Mouse (Mus musculus): Measurements from ENCODE around the gene Pum1. TPM values are rescaled to one million over a fixed set of nuclear protein-coding genes. Genes with fewer than 3 reads are reported as not detected.
"Not testable (repeated sequence)": the region's sequence is repeated elsewhere in the genome, so short reads cannot be mapped to it uniquely, and the experiment has no call there.

Pum1 gene
- polyA plus RNA-seq (2015; fragmentation: Nextera tagmentation; extraction: Ambion mirVana), result 86.3 and 100 TPM in 2 replicates

DNA sequence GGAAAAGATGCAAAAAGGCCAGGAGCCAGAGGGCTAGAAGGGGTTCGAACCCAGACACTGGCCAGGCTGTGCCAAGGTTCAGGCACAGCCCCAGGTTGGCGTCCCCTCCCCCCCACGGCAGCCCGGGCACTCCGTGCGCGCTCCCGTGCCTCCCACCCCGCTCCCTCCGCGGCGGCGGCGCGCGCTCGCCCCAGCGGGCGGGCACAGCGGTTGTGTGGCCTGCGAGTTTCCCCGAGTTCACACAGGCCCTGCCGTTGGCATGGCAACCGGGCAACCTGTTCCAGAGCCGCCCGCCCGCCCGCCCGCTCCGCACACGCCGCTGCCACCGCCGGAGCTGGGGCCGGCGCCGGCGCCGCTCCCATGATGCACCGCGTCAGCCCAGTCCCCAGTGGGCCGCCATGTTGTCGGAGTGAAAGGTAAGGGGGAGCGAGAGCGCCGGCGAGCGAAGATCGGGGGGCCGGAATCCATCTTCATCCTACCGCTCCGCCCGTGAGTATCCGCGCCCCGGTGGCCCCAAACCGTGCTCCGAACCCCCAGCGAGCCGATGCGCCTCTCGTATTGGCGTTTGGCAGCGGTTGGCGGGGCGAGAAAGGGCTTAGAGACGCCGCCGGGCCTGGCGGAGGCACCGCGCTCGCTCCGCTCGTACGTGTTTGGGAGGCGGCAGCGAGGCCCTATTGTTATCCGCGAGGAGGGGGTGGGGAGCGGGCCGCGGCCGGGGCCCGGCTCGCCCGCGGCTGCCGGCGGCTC lies at the start of gene Pum1:
Gene Pum1 (plus strand): TSS at position 343 of the 747 bp plus-strand sequence.
- H3K36me3 ChIP-seq, result no peaks in the 10 kb centered on the region
- H3K4me1 ChIP-seq (replicated peaks), result peaks cover 39% of the 10 kb centered on the region
- H3K9me3 ChIP-seq, result no peaks in the 10 kb centered on the region
- H3K4me3 ChIP-seq, result peak within 1 kb of the TSS; percentile 97
- H3K27me3 ChIP-seq, result no peaks in the 10 kb centered on the region
- peak within 1 kb of the TSS; percentile 98 for H3K27ac ChIP-seq (replicated peaks)
- H3K4me2 ChIP-seq, result peak within 1 kb of the TSS; percentile 87
- peak within 1 kb of the TSS; percentile 98 for H3K9ac ChIP-seq
- WGBS, result under 1% methylated on average over 88 of the region's 90 CpGs
- ATAC-seq (ENCODE audit: low read depth), result peak; percentile 93

DNA sequence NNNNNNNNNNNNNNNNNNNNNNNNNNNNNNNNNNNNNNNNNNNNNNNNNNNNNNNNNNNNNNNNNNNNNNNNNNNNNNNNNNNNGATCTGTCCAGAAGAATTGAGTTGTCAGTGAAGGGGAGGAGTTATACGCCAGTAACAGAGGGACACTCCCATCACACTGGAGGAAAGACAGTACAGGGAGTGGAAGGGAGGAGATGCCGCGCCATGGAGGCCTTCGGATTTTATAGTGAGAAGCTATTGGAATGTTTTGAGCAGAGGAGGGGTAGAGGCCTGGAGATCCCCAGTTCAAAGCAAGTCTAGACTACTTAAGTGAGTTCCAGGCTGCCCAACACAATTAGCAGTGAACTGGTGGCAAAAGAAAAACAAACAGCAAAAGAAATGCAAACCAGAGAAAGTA lies 33.7 kb upstream of the Pum1 start:
- no peak overlapping the region for H3K4me3 ChIP-seq
- WGBS, result 1% methylated on average over 4 of the region's 4 CpGs
- peak overlapping the region; percentile 59; the same call in 1 of the 2 replicates for H3K27ac ChIP-seq (replicated peaks)
- peak; percentile 40; the same call in 1 of the 2 replicates for ATAC-seq (ENCODE audit: low read depth)
- no peaks in the 10 kb centered on the region for H3K27me3 ChIP-seq
- no peaks in the 10 kb centered on the region for H3K4me1 ChIP-seq (replicated peaks)
- no peaks in the 10 kb centered on the region for H3K9me3 ChIP-seq
- H3K9ac ChIP-seq, result no peak overlapping the region
- no peaks in the 10 kb centered on the region for H3K36me3 ChIP-seq
- peak overlapping the region; percentile 41 for H3K4me2 ChIP-seq

DNA sequence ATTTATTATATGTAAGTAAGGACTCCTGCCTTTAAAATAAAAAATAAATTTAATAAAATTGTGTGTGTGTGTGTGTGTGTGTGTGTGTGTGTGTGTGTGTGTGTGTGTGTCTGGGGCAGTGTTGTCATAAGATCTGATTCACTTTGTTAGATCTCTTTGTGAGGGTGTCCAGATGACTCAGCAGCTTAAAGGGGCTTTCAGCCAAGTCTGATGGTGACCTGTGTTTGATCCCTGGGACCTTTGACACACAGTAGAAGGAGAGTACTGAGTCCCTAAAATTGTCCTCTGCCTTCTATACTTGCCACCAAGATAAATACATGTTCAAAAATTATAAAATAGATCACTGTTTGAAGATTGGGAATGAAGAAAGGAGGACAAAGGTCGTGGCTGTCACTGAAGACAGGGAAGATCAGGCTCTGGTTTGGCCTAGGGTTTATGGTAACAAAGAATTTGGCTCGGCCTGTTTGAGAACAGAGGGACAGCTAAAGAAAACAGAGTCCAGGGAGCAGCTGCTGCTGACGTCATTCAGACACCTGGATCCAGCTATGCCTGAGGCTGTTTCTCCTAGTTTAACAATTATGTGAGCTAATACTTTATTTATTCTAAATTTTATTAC lies 32.8 kb upstream of the Pum1 start:
- Histone ChIP-seq H3K4me3 (no peak overlapping the region), H3K27ac (replicated peaks) (no peak overlapping the region), H3K27me3 (no peaks in the 10 kb centered on the region), H3K4me2 (no peak overlapping the region), H3K36me3 (no peaks in the 10 kb centered on the region), H3K9ac (no peak overlapping the region), H3K4me1 (replicated peaks) (no peaks in the 10 kb centered on the region), H3K9me3 (no peaks in the 10 kb centered on the region)
- no peak for ATAC-seq (ENCODE audit: low read depth)
- WGBS, result 53% methylated on average over 3 of the region's 3 CpGs

- H3K9ac ChIP-seq; H3K27me3 ChIP-seq; H3K4me2 ChIP-seq; ATAC-seq (ENCODE audit: low read depth); H3K27ac ChIP-seq (replicated peaks); H3K36me3 ChIP-seq; H3K4me1 ChIP-seq (replicated peaks); H3K4me3 ChIP-seq; H3K9me3 ChIP-seq: not testable (repeated sequence)
- WGBS, result 81% methylated on average over 3 of the region's 3 CpGs
These were observed 28.0 kb upstream of the Pum1 start for GRCm38 (mm10) chr4:130635076-130635475.

DNA sequence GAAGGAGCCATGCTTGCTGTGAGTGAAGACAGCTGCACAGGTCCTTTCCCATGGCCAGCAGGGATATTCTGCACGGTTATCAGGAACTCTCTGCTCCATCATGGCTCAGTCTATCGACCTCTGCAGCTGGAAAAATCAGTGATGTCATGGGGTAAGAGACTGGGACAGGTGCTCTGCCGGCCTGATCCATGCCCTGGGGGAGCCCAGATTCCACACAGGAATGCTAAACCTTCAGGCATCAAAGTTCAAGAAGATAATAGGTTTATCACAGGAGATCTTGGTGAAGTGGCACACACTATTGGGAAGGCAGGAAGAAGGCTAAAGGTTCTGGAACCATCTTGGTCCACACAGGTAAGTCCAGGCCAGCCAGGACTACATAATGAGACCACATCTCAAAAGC lies 26.4 kb upstream of the Pum1 start:
- no peaks in the 10 kb centered on the region for H3K9me3 ChIP-seq
- no peaks in the 10 kb centered on the region for H3K27me3 ChIP-seq
- no peak overlapping the region for H3K4me3 ChIP-seq
- WGBS, result 82% methylated on average over 3 of the region's 3 CpGs
- no peak for ATAC-seq (ENCODE audit: low read depth)
- no peak overlapping the region for H3K27ac ChIP-seq (replicated peaks)
- H3K4me1 ChIP-seq (replicated peaks), result no peaks in the 10 kb centered on the region
- H3K9ac ChIP-seq, result no peak overlapping the region
- no peaks in the 10 kb centered on the region for H3K36me3 ChIP-seq
- H3K4me2 ChIP-seq, result no peak overlapping the region

DNA sequence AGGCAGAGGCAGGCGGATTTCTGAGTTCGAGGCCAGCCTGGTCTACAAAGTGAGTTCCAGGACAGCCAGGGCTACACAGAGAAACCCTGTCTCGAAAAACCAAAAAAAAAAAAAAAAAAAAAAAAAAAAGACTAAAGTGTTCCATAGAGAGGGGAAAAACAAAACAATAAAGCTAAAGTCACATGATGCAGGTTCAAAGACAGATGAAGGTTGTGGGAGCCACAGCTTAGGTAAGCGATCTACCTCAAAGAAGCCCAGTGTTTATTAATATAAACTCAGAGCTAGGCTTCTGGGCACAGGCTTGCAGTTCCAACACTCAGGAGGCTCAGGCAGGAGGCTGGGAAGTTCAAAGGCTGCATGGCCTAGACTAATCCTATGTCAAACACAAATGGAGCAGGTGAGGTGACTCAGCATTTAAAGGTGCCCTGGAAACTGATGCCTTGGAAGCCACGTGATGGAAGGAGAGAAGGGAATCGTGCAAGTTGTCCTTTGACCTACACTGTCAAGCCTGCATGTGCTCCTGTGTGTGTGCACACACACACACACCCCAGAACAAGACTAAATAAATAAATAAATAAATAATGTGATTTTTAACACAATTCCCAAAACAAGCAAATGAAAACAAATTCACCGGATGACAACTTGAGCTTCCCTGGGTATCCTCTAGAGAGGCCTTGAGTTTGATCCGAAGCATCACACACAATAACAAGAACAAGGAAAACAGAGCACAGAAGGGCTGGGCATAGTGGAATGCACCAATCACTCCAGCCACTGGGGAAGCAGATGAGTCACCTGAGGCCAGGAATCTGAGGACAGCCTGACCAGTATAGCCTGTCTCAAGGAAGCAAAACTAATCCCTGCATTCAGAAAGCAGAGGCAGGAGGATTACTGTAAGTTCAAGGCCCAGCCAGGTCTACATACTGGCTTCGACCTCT lies 25.4 kb upstream of the Pum1 start:
- no peaks in the 10 kb centered on the region for H3K27me3 ChIP-seq
- no peak overlapping the region for H3K27ac ChIP-seq (replicated peaks)
- H3K9me3 ChIP-seq, result no peaks in the 10 kb centered on the region
- H3K36me3 ChIP-seq, result no peaks in the 10 kb centered on the region
- WGBS, result 91% methylated on average over 8 of the region's 9 CpGs
- no peak overlapping the region for H3K4me2 ChIP-seq
- no peak for ATAC-seq (ENCODE audit: low read depth)
- H3K4me1 ChIP-seq (replicated peaks), result no peaks in the 10 kb centered on the region
- H3K4me3 ChIP-seq, result no peak overlapping the region
- H3K9ac ChIP-seq, result no peak overlapping the region

DNA sequence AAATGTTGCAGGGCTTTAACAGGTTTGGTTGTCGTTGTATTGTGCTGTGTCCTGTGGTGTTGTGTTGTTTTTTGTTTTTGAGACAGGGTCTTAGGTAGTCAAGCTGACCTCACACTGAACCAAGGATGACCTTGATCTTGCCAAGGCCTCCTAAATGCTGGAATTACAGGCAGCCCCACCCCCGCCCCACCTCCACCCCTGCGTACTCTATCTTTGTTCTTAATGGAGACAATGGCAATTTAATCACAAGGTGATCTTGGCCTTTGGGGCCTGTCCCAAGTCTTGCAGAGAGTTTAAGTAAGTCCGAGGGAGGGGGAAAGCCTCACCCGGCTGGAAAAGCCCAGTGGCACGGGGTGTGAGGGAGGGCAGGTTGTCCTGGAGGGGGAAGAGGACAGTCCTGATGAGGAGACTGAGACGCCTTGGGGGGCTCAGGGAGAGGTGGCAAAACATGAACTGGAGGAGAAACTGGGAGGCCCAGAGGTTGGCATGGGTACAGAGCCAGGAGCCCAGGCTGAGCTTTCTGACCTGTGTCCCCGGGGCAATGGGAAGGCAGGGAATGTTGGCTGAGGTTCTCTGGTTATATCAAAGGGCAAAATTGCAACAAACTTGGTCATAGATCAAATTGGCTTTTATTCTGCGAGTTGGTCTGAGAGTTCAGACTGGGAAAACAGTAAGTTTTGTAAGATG lies 22.9 kb upstream of the Pum1 start:
- no peak overlapping the region for H3K9ac ChIP-seq
- no peaks in the 10 kb centered on the region for H3K36me3 ChIP-seq
- H3K4me1 ChIP-seq (replicated peaks), result no peaks in the 10 kb centered on the region
- ATAC-seq (ENCODE audit: low read depth), result no peak
- no peak overlapping the region for H3K4me2 ChIP-seq
- H3K4me3 ChIP-seq, result no peak overlapping the region
- 71% methylated on average over 9 of the region's 9 CpGs for WGBS
- no peak overlapping the region for H3K27ac ChIP-seq (replicated peaks)
- no peaks in the 10 kb centered on the region for H3K27me3 ChIP-seq
- H3K9me3 ChIP-seq, result no peaks in the 10 kb centered on the region

GRCm38 (mm10) chr4:130642468-130642867 lies 20.7 kb upstream of the Pum1 start:
- Histone ChIP-seq H3K4me2 (no peak overlapping the region), H3K9ac (no peak overlapping the region), H3K9me3 (no peaks in the 10 kb centered on the region), H3K27ac (replicated peaks) (no peak overlapping the region), H3K4me3 (no peak overlapping the region), H3K36me3 (no peaks in the 10 kb centered on the region), H3K4me1 (replicated peaks) (no peaks in the 10 kb centered on the region), H3K27me3 (no peaks in the 10 kb centered on the region)
- ATAC-seq (ENCODE audit: low read depth), result no peak
- WGBS, result 95% methylated on average over 5 of the region's 5 CpGs

DNA sequence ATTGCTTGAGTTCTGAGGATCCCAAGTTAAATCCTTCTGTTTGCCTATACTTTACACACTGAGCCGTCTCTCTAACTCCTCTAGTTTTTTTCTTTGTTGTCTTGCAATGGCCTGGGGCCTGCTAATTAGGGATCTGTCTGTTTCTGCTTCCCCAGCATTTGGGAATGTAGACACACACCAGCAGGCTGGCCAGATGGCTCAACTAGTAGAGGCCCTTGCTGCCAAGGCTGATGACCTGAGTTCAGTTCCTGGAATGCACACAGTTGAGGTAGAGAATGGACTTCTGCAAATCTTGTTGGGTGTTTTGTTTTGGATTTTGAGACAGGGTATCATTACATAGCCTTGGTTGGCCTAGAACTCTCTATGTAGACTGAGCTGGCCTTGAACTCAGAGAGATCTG lies 17.7 kb upstream of the Pum1 start:
- no peaks in the 10 kb centered on the region for H3K9me3 ChIP-seq
- no peak for ATAC-seq (ENCODE audit: low read depth)
- WGBS, result 63% methylated on average over 1 of the region's 1 CpGs

DNA sequence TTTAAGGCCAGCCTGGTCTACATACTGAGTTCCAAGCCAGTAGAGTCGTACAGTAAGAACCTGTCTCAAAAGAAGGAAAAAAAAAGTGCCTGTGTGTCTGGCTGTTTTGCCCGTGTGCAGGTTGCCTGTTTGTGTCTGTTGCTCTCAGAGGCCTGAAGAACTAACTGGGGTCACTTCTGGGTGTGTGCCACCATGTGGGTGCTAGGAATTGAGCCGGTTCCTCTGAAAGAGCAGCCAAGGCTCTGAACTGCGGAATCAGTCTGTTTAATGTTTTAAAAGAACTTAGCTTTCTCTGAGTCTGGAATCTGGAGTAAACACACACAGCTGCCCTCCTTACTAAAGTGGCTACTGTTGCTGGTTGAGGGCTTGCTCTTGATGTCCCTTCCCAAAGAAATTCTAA lies 11.8 kb upstream of the Pum1 start:
- no peaks in the 10 kb centered on the region for H3K9me3 ChIP-seq
- no peaks in the 10 kb centered on the region for H3K36me3 ChIP-seq
- H3K9ac ChIP-seq, result no peak overlapping the region
- 77% methylated on average over 4 of the region's 4 CpGs for WGBS
- no peak for ATAC-seq (ENCODE audit: low read depth)
- no peak overlapping the region for H3K4me3 ChIP-seq
- no peaks in the 10 kb centered on the region for H3K4me1 ChIP-seq (replicated peaks)
- no peak overlapping the region for H3K27ac ChIP-seq (replicated peaks)
- H3K27me3 ChIP-seq, result no peaks in the 10 kb centered on the region
- H3K4me2 ChIP-seq, result no peak overlapping the region

More for the DNA sequence above, 17.7 kb upstream of the Pum1 start:
- H3K4me1 ChIP-seq (replicated peaks), result no peaks in the 10 kb centered on the region
- H3K27me3 ChIP-seq, result no peaks in the 10 kb centered on the region
- H3K4me3 ChIP-seq, result no peak overlapping the region
- no peaks in the 10 kb centered on the region for H3K36me3 ChIP-seq
- no peak overlapping the region for H3K27ac ChIP-seq (replicated peaks)
- H3K4me2 ChIP-seq, result no peak overlapping the region
- no peak overlapping the region for H3K9ac ChIP-seq

DNA sequence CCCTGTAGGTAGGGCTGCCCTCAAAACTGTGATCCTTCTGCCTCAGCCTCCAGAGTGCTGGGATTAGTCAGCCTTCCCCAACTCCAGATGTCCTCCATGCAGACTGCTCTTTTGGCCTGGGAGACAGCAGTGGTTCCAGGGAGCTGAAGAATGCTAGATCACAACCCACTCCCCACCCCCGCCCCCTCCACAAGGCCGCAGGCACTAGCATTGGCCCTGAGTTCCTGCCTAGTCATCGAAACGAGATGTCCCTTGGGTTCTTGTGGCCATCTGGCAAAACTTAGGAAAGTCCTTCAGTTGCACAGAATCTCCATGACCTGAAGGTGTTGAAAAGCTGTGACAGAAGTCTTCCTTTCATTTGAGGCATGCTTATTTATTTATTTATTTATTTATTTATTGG lies 10.6 kb upstream of the Pum1 start:
- WGBS, result 60% methylated on average over 4 of the region's 4 CpGs
- no peak overlapping the region for H3K27ac ChIP-seq (replicated peaks)
- no peaks in the 10 kb centered on the region for H3K9me3 ChIP-seq
- no peak overlapping the region for H3K4me3 ChIP-seq
- no peaks in the 10 kb centered on the region for H3K27me3 ChIP-seq
- ATAC-seq (ENCODE audit: low read depth), result no peak
- H3K9ac ChIP-seq, result no peak overlapping the region
- H3K36me3 ChIP-seq, result no peaks in the 10 kb centered on the region
- H3K4me1 ChIP-seq (replicated peaks), result no peaks in the 10 kb centered on the region
- H3K4me2 ChIP-seq, result no peak overlapping the region
